Mouse (Mus musculus): ENCODE measurements around the gene Lmbrd1.
A peak's percentile ranks its signal among the peaks of the same experiment; 100 is the strongest.
"Not testable (repeated sequence)": the region's sequence is repeated elsewhere in the genome, so short reads cannot be mapped to it uniquely, and the experiment has no call there.

Gene Lmbrd1

DNA sequence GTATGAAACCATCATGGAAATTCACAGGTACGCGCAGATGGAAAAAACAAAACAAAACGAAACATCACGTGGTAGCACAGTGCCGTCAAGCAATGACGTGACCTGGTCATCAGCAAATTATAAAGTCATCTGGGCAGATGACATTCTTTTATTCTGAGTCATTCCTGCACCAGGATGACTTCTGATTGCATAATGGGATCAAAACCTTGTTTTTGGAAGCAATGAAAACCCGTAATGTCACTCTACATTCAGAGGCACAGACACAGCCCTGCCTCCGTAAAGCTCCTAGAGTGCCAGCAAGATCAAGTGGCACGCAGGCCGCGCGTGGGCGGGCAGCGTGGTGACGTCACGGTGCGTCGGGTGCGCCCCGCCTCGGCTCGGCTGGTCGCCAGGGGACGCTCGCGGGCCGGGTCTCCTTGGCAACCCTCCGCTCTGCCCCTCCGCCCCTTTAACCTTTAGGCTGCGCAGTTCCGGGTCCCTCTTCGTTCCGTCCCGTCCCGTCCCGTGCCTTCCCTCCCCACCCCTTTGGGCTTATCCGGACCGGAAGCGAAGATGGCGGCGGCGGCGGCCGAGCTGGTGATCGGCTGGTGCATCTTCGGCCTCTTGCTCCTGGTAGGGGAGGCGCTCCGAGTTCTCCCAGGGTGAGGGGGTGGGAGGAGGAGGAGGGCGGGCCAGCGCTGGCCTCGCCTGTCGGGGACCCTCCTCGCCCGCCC lies at the start of gene Lmbrd1:
TSS of gene Lmbrd1 (plus strand) at position 426 of the 713 bp plus-strand sequence.
- DNase-seq, result peak; percentile 96

DNA sequence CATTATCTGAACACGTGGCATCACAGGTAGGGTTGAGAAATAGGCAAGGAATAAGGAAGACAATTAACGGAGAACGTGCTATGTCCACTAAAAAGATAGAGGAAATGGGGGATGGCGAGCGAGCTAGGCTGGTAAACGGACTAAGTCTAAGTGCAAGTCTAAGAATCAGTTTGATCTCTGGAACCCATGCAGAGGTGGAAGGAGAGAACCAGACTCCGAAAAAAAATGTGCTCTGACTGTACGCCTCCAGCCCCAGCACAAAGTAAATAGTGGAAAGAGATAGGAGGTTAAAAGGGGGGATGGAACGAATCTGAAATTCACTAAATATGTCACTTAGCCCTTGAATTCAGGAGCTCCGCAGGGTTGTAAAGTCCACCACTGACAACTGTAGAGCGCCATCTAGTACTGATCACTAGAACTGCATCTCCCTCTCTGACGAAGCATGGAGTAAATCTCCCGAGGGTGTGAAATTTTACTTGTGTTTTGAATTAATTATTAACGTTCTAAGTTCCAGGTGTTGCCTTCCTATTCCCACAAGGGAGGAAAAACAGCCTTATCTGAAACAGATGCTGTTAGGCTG lies 44.8 kb upstream of the Lmbrd1 start:
- peak; percentile 1 for DNase-seq

DNA sequence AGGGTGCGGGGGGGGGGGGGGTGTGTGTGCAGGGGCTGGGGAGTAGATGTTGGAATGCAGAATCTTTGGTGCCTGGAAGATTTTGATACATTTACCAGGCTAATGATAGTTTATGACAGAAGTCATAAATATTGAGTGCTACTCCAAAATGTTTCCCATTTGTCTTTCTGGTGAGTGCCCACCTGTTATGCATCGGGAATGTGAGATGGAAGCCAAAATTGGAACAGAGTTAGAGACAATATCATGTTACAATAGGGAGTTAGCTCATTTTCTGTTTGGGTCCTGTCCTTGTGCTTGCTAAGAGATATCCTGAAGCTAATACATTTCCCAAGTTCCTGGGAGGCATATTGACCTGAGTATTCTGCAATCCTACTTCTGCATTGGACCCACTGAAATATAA lies 28.3 kb upstream of the Lmbrd1 start:
- DNase-seq, result no peak

DNA sequence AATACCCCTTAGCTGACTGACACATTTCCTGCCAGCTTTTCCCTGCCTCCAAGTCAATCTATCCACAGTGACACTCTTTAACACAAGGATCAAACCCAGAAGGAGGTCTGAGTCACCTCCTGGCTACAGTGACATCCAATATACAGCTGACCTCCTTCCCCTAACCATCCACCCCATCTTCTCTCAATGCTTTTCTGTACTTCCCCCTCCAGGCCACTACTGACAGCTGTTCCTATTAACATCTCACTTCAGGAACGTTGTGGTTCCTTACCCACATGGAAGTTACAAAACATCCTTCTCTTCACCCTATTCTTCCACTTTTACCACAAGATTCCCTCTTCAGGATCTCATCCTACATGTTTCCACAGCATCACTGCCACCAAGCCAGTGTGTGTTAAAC lies 18.5 kb upstream of the Lmbrd1 start:
- no peak for DNase-seq

DNA sequence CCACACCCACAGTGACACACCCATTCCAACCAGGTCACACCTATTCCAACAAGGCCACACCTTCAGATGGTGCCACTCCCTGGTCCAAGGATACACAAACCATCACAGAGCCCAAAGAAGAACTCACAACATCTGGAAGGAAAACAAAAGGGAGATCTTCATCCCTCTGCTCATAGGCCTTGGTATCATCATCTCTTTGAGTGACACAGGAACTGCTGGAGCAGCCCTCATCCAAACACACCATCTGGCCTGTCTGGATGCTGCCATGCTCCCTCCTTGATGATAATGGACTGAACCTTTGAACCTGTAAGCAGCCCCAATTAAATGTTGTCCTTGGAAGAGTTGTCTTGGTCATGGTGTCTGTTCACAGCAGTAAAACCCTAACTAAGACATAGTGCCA lies 17.8 kb upstream of the Lmbrd1 start:
- not testable (repeated sequence) for DNase-seq

DNA sequence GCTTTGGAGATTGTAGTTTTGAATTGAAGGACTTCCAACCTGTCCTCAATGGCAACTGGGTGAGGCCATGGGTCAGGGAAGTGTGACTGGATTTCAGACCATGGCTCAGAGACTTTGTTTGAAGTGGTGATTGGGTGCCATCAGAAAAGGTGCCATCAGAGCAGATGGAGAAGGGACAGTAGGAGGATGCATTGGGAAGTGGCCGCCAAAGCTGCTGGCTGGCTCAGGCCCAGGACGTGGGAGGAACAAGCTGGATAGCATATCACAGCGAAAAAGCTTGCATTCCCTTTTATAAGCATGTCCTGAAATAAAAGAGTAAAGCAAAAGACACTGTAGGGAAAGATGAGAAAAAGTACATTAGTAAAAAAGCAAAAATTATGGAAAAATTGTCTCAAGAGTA lies 16.9 kb upstream of the Lmbrd1 start:
- DNase-seq, result no peak

DNA sequence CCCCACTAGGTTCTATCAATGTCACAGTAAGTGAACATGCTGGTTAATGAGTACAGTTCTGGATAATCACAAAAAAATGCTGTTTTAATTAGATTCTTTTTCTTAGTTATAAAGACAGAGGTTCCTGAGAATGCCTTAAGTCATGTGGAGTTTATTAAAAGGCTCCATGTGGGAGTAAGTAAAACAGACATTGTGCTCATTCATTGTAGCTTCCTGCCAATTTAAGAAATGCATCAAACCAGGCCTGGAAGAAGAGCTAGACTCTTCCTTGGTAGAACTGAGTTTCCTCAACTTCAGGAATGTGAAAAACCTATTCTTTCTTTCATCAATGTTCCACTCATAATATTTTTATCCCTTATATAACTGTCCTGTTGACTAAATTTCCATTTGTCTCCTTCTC lies 14.3 kb upstream of the Lmbrd1 start:
- no peak for DNase-seq

DNA sequence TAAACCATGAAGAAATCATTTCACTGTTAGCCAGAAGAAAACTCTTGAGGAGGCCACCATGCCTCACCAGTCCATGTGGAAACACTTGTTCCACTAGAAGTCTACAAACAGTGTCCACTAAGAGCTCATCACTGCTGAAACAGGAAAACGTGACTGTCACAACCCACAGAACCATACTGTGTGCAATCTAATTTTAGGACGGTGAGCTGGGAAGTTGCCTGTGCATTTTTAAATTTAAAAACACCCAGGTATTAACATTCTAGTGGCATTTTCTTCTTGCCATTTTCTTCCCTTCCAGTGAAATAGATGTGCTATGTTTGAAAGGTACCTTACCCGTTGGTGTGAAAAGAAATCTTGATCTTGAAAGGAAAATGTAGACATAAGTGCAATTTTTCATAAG lies 5.2 kb upstream of the Lmbrd1 start:
- no peak for DNase-seq

DNA sequence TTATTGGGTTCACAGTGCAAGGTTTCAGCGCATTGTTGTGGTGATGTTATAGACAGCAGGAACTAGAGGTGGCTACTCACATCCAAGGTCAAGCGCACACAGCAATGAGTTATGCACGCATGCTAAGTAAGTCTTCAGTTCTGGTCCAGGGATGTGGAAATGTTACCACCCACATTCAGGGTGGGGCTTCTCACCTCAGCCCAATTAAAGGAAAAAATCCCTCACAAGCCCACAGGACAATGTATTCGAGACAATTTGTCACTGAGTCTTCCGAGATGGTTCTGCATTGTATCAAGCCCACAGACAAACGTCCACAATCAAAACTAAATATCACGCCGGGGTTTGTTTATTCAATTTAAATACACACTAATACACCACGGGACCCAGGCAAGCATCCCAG lies 724 bp upstream of the Lmbrd1 start:
- DNase-seq, result no peak

DNA sequence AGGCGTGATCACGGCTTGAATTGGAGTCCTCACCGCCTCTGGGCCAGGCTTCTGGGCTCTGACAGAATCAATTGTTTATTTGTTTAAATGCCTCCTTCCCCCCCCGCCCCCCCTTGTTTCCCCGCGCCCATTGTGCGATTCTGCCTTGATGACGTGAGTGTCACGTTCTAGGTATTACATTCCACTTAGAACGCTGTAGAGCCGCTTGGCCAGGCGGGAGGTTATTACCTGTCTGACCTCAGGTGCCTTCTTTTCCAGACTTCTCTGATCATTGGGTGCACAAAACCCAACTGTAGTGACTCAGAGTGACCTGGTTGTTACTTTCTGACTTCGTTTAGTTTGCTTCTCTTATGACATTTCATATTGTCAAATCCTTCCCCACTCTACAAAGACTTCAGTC lies 641 bp downstream of the Lmbrd1 start:
- peak; percentile 18 for DNase-seq

DNA sequence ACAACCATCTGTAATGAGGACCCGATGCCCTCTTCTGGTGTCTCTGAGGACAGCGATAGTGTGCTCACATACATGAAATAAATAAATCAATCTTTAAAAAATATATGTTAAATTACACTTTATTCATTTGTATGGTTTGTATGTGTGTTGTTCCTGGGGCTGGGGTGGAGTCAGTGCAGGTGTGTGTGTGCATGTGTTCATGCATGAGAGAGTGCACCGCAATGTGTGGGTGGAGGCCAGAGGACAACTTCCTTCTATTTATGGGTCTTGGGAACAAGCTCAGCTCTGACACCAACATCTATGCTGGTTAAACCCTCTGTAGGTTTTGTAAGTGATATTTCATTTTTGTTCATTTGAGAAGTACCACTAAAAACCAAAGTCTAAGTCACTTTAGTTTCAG lies 2.6 kb downstream of the Lmbrd1 start:
- DNase-seq, result no peak

DNA sequence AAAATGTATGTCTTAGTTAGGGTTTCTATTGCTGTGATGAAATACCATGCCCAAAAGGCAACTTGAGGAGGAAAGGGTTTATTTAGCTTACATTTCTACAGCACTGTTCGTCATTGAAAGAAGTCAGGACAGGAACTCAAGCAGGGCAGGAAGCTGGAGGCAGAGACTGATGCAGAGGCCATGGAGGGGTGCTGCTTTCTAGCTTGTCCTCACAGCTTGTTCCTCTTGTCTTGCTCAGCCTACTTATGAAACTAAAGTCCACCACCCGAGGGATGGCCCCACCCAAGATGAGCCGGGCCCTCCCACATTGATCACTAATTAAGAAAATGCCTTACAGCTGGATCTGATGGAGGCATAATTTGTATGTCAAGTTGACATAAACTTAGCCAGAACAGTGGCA lies 3.5 kb downstream of the Lmbrd1 start:
- no peak for DNase-seq

DNA sequence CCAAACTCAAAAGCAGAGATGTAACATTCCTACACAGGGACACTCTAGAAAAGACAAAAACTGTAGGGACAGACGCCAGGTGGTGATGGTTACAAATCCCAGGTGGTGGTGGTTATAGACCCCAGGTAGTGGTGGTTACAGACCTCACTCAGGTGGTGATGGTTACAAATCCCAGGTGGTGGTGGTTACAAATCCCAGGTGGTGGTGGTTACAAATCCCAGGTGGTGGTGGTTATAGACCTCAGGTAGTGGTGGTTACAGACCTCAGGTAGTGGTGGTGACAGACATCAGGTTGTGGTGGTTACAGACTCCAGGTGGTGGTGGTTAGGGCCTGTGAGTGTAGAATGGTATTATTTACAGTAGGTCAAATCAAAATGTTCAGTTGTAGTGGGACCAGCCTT lies 5.5 kb downstream of the Lmbrd1 start:
- DNase-seq, result no peak

DNA sequence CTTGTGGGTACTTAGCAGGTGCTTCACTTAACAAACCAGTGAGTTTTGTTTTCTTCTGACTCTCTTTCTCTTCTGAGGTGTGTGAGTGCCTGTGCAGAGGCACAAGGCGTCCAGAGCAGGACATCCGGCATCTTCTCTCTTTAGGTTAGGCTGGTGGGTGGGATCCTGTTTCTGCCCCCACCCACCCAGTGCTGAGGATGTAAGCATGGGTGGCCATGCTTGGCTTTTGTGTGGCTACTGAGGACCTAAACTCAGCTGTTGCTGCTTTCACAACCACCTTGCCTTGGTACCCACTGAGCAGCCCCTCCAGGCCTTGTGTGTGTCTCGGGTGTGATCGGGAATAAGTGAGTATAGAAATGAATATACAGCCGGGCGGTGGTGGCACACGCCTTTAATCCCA lies 7.2 kb downstream of the Lmbrd1 start:
- no peak for DNase-seq

DNA sequence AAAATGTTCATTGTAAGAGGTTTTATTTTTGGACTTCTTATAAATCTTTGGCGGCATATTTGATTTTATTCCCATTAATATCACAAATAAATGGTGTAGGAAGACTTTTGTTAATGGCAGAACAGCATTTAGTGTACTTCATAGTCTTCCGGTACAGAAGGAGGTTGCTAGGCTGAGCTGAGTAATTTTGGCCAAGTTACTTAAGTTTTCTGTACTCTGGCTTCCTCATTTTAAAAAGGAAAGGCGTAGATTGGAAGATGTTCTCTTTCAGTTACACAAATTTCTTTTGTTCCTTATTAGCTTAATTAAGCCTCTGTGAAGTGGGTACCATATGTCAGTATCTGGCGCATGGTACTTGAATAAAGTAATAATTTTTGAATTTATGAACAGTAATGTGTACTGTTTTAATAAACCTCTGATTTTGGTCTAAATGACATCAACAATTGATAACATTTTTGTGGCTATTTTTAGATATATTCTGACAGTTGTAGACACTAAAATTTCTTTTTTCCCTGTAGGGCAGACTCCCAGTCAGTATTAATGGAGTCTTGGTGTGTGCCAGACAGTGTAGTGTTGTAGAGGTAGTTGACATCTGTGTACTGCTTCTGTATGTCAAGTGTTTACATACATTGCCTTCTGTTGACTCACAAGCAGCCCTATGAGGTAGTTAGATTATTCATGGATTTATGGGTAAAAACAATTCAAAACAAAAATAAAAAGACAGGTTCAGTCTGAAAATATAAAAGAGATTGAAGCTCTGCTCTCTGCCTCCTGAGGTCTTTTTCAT lies 8.0 kb downstream of the Lmbrd1 start:
- DNase-seq, result no peak

DNA sequence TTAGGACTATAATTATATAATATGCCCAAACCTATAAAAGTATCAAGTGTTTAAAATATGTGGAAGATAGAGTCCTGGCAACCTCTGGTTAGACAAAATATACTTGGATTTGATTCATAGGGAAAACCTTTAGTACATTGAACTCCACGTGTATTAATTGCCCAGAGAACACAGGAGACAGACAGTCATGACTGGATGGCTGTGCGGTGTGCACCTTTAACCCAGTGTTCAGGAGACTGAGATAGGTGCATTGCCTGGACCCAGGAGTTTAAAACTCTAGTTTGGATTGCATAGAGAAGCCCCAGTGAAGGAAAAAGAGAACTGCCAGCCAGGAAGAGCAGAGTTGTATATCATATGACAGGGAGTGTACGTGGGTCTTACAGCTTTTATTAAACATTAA lies 19.2 kb downstream of the Lmbrd1 start:
- DNase-seq, result no peak

DNA sequence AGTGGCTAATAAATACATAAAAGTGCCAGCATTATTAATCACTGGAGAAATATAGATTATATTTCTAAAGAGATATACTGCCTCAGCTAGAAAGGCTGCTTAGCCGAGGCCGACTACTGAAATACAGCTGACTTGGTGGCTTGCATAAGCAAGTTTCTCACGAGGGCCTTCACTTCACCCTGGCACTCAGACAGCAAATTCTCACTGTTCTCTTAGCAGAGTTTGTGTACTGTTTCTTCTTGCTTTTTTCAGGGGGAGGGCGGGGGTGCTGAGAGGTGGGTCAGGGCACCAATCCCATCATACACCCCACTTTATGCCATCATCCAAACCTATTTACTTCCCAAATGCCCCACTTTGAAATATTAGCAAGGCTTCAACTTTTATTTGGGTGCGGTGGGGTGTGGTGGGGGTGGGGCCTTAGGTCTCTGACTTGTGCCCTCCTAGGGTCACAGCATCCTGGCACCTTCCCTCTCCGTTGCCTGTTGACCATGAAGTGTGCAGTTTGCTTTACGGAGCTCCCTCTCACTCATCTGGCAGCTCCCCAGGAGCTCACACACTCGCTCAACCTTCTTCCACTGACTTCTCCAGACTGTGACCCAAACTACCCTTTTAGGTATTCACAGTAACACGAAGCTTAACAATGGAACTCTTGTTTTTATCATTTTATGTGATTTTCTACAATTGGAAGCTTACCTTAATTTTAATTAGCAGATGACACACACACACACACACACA lies 19.9 kb downstream of the Lmbrd1 start:
- no peak for DNase-seq

DNA sequence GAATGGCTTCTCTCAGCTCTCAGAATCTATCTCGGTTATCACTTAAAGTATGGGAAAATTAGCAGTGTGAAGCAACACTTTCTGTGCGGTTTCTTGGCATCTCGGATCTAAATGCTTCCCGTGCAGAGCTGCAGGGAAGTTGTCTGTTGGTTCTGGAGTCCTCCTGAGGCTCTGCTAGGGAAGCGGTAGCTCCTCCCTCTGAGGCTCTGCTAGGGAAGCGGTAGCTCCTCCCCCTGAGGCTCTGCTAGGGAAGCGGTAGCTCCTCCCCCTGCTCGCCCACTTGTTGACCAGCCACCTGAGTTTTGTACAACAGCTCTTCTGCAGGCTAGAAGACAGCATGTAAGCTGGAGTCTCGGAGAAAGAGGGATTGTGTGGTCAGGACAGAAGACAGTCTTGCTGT lies 20.9 kb downstream of the Lmbrd1 start:
- peak; percentile 40 for DNase-seq

DNA sequence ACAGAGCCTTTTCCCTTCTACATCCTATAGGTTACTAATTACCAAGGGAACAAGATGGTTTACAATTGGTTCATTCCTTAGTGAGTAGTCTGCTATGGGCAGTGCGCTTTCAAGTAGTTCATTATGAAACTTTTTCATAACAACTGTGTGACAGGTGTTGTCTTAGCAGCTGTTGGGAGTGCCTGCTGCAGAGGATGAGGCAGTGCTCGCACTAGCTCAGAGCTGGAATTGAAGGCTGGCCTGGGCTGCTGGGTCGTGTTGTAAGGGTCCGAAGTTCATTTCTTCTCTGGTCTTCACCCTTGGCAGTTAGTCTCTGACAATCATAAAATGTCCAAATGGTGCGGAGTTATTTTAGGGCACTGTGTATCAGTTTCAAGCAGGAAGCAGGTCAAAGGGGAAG lies 21.8 kb downstream of the Lmbrd1 start:
- DNase-seq, result no peak

DNA sequence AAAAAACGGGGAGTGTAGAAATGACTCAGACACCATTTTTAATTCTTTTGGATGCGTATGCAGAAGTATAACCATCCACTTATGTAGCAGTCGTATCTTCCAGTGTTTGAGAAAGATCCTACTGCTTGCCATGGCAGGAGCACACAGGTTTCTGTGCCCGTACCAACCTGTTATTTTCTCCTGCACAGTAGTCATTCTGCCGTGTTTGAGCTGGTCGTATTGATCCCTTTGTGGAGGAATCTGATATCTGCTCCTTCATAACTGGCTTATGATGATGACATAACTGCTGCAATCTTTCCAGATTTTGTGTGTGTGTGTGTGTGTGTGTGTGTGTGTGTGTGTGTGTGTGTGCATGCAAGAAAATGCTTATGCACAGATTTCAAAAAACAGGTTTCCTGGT lies 25.4 kb downstream of the Lmbrd1 start:
- no peak for DNase-seq

DNA sequence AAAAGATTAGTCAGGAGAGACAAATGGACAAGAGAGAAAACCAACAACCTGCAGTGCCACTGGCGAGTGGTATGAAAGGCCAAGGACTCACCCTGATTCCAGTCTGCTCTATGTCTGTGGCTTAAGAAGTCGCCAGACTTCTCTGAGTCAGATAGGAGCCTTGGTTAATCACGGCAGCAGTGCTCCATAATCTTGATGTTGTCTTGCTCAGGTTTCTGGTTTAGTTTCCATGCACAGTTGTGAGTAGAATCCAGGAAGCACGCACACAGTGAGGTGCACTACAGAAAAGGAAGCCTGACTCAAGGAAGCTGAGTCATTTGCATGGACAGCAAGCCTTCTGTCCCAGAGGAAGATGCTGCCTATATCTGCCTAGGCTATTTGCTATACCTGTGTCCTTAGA lies 37.9 kb downstream of the Lmbrd1 start:
- DNase-seq, result no peak

DNA sequence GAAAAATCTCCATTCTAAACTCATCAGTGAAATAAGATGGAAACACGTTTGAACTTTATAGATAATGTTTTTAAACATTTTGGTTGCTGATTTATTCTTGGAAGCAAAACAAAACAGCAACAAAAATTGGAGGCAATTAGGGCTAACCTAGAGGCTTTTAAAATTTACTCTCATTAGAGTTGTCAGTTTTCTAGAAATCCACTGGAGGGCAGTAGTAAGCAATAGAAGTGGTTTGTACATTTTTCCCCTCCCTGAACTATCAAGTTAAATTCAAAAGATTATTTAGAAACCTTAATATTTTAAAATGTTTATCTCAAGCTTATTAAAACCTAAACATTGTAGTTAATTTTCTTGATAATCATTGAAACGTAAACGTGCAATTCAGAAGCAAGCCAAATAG lies 41.2 kb downstream of the Lmbrd1 start:
- no peak for DNase-seq

DNA sequence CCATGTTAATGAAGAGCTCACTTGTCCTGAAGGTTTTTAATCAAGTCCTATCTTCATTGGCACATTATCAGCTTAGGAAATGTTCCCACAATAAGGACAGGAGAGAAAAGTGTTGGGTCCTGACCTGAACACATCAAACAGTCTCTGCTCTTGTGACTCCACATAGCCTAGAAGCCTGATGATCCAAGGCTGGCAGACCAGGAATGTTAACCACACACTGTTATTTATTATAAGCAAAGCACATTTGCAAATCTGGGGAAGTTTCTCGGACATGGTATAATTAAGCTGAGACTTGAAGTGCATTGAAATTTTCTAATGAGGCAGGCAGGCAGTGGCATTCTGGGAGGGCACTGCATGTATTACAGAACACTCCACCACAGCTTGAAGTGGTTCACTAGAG lies 41.8 kb downstream of the Lmbrd1 start:
- no peak for DNase-seq

DNA sequence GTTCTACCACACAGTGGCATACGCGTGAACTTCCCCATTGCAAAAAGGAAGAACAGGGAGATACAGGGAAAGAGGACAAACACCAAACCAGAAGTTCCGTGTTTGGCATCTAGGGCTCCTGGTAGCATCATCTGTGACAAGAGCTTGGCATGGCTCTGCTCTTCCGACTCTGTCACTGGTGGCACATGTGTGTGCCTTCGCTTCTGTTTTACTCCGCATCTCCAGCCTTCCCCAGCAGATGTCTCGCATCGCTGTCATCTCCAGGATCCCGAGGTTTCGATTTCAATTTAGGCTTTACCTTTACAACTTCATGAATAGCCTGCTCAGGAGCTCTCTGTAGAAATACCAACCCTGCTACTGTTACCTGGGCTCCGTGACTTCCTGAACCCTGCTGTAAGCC lies 51.4 kb downstream of the Lmbrd1 start:
- no peak for DNase-seq
